Mouse (Mus musculus) ZHBTc4 (cell line): ENCODE measurements around the gene Cilp.

Experiments used
- DNase-seq: peaks from one replicate; pipeline ENCODE4 v3.0.0-alpha.2; 2011; ENCODE audit warnings: low read depth, low spot score

The Cilp gene

DNA sequence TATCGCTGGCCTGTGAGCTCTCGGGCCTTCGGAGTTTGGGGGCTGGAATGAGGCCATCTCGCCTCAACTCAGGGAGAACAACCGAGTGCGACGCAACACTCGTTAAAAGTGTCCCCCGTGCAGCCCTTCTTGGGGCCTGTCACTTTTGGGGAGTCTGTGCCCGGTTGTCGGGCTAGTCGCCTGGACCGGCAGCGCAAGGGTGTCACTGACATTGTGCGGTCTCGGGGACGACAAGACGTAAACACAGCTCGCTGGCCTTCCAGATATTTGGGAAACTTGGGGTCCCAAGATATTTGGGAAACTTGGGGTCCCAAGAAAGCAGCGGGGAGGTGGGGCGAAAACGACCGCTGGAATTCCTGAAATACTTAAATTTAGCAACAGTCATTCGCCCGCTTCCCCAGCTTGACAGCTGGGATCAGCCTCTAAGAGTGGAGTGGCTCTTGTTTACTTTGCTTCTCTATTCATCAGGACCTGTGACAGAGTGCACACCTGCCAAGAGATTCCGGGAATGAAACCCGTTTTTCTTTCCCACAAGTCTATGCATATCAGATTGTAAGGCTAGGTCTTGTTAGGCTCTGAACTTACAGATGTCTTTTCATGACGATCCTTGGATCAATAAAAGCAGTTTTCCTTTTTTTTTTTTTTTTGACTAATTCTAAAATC is 29.9 kb downstream of the Cilp start:
- no peak for DNase-seq

DNA sequence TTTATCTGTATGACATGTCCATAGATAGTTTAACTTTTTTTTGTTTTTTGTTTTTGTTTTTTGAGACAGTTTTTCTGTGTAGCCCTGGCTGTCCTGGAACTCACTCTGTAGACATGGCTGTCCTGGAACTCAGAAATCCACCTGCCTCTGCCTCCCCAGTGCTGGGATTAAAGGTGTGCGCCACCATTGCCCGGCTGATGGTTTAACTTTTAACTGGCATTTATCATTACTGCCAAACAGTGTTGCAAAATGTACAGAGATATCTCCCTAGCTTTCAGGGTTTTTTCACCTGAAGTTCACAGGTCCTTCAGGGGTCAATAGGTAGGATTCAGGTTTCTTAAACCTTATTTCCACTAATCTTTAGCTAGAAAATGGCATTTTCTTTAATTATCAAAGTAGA is 32.1 kb downstream of the Cilp start:
- no peak for DNase-seq

DNA sequence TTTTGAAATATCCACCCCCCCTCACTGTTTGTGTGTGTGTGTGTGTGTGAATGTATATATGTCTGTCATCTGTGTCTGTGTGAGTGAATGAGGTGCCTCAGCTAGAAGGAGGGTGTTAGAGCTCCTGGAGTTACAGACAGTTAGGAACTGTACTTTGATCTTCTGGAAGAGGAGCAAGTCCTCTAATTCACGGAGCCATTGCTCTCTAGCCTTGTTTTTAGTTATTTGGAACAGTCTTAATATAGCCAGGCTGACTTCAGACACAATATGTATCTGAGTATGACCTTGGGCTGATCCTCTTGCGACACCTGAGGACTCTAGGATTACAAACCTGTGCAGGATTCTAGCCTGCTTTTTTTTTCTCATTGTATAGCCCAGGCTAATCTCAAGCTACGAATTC is 33.8 kb downstream of the Cilp start:
- no peak for DNase-seq

DNA sequence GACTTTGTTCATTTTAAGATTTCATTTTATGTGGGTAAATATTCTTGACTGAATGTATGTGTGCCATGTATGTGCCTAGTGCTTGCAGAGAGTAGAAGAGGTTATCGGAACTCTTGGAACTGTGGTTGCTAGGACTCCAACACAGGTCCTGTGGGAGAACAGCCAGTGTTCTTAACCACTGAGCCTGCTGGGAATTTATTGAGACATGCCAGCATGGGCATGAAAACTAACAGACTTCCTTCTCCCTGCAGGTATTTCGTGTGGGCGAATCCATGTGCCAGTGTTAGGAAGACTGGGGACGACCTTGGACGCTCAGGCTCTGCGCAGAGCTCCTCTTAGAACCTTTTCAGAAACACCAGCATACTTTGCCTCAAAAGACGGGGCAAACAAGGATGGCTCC is 34.7 kb downstream of the Cilp start:
- DNase-seq, result no peak

DNA sequence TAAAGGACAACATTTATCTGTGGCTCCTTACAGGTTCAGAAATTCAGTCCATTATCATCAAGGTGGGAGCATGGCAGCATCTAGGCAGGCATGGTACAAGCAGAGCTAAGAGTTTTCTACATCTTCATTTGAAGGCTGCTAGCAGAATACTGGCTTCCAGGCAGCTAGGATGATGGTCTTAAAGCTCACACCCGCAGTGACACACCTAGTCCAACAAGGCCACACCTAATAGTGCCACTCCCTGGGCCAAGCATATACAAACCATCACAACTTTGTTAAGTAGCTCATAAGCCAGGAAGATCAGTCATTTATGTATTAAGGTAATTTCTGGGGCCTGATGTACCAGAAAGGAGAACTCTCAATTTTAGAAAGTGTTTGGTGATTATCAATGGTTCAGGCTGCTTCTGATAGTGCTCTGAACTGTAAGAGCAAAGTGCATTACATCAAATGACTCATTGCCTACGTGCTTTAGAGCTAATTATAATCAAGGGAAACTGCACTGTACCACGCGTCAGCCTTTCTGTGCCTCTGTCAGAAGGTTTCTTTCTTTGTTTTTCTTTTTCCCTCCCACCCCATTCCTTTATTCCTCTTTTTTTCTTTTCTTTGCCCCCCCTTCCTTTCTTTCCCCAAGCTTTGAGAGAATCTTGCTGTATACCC is 37.5 kb downstream of the Cilp start:
- DNase-seq, result no peak

DNA sequence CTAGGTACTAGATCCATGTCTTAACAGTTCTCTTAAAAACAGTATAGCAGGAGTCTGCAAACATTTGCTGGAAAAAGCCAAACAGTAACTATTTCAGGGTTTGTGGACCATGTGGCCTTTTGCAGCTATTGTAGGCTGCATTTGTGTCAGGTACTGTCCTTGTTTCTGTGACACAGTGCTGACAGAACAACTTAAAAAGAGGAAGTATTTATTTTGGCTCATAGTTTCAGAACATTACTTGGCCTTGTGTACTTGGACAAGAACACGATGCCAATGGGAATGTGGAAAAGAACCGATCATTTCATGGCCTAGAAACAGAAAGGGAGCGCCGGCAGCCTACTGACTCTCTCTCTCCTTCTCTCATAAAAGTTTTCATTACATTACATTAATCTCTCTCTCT is 38.6 kb downstream of the Cilp start:
- DNase-seq, result no peak

DNA sequence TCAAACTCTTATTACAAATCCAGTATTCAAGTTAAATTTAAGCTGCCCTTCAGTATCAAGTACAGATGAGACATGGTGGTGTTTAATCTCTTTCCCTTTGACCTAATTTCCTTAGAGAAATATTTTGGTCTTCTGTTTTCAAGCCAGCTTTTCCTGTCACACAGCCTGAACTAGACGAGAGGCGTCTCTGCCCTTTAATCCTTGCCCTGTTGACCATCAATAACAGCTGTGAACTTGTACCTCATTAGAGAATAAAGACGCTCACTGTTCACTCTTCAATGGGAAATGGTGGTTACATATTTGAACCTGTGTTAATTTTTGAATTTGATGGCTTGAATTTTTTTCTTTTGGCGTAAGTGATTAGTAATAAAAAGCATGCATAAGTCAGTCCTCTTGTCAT is 39.3 kb downstream of the Cilp start:
- no peak for DNase-seq

DNA sequence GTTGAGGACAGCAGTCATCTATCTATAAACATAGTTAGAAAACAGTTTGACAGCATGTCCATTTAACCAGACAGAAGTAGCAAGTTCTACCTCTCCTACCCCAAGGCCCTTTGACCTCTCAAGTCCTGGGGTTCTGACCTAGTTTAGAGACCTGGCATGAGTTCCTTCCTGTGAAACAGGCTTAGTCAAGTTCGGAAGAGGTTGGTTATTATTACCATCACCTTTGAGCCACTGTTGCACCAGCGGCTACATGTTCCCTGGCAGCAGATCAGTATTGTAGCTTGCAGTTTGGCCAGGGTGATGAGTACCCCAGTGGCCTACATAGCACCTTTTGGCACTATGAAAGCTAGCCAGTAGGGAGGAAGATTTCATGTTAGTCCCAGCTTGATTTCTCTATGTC is 41.7 kb downstream of the Cilp start:
- DNase-seq, result no peak

DNA sequence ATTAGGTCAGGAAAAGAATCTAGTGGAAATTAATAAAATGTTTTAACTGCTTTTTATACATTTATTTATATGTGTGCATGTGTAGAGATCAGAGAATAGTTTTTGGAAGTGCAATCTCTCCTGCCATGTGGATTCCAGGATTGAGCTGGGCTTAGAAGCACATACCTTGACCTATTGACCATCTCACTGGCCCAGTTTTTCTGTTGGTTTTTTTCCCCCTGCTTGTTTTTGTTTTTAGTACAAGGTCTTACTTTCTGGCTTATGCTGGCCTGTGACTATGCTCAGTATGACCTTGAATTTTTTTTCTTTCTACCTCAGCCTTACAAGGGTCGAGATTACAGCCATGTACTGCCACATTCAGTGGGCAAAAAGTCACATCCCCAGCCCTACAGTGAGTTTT is 43.0 kb downstream of the Cilp start:
- no peak for DNase-seq

DNA sequence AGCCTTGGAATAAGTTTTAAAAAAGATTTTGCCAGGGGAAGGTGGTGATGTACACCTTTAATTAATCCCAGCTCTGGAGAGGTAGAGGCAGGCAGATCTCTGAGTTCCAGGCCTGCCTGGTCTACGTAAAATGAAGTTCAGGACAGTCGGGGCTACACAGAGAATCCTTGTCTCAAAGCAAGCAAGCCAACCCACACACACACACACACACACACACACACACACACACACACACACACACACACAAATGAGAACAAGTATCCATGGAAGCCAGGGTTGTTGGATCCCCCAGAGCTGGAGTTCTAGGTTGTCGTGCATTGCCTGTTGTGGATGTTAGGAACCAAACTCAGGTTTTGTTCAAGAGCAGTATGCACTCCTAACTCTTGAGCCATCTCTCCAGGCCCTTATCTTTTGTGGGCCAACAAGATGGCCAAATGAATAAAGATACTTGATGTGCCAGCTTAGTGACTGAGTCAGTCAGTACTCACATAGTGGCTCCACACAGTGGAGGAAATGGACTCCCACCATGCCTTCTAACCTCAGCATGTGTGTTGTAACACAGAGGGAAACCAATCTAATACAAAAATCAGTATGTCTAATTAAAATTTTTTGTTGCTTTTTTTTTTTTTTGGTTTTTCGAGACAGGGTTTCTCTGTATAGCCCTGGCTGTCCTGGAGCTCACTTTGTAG is 47.8 kb downstream of the Cilp start:
- no peak for DNase-seq

DNA sequence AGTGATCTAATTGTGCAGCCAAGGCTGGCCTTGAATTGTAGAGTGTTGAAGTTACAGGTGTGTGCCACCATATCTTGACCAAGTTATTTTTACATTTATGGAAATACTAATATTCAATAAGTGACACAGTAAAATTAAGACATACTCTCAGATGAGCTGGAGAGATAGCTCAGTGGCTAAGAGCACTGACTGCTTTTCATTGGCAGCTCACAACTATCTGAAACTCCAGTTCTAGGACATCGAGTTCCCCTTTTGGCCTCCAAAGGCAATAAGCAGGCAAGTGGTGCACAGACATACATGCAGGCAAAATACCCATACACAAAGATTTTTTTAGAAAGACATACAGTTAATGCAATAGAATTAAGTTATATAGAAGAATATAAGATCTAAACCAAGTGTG is 48.9 kb downstream of the Cilp start:
- no peak for DNase-seq

DNA sequence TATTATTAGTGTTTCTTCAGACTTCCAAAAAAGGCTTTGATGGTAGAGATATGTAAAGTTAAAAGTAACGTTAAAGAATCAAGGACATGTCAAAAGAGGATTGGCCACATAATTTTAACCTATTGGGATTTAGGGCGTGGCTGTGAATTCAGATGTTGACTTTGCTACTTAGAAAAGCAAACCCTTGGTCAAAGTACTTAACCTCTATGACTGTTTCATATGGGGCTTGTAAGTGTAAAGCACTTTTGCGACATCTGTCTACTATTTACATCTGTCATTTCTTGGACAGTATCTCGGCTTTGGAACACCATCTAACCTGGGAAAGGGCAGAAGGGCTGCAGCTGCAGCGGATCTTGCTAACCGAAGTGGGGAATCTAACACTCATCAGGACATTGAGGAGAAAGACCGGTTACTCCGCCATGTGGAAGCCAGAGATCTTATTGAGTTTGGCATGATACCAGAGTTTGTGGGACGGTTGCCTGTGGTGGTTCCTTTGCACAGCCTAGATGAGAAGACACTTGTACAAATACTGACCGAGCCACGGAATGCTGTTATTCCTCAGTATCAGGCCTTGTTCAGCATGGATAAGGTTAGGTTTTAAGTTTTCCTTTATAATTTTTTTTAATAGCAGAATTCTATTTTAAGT is 57.4 kb downstream of the Cilp start:
- no peak for DNase-seq

DNA sequence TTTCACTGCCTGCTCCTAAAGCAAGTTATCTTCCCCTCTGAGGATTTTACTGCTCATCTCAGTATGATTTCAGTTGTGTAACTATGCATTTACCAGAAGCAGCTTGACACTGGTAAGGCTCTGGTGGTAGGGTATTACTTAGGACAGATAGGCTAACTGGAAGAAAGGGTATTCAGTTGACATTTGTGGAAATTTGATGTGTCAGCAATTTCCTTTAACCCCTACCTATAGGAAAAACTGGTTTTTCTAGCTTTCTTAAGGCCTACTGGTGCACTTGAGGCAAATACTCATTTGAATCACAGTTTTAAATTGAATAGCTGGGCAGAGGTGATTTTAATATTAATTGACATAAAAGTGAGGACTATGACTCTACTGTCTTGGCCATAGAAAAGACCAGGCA is 61.0 kb downstream of the Cilp start:
- no peak for DNase-seq

DNA sequence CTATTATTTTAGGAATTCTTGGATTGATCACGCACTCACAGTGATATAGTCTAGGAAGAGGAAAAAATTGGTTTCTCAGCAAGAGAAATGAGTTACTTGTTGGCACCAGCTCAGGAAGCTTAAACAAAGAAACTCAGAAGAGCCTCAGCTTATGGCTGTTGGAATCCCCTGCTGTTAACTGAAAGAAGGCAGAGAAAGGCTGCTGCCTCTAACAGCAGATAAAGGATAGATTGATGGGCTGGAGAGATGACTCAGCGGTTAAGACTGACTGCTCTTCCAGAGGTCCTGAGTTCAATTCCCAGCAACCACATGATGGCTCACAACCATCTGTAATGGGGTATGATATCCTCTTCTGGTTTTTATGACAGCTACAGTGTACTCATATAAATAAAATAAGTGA is 62.4 kb downstream of the Cilp start:
- no peak for DNase-seq
